Mouse (Mus musculus) lung, postnatal 0 days (tissue): ENCODE results near the gene Col6a2. TPM values are rescaled to one million over a fixed set of nuclear protein-coding genes. Genes with fewer than 3 reads are reported as not detected.
A peak's percentile ranks its signal among the peaks of the same experiment; 100 is the strongest.

Experiments
- ATAC-seq: fragments of 200-750 bp; cut with Nextera tagmentation; 2 replicates; pipeline ENCODE4 v1.8.0; 2017; ENCODE audit warnings: moderate library complexity
- DNase-seq: peaks from one replicate; pipeline ENCODE4 v3.0.0-alpha.2; 2016; ENCODE audit warnings: low spot score
- H3K27ac ChIP-seq: fragments of 300-500 bp; sonication (generic); 2 replicates; pipeline ENCODE4 v1.5.1; 2014; ENCODE audit warnings: antibody characterized with exemption, mild to moderate bottlenecking, low read length, mixed read lengths
- H3K27me3 ChIP-seq: fragments of 300-500 bp; sonication (generic); replicated peaks from 2 replicates; pipeline ENCODE4 v1.6.1; 2014; ENCODE audit warnings: low read length, mixed read lengths; ENCODE audit not compliant: insufficient read depth
- H3K36me3 ChIP-seq: fragments of 300-500 bp; sonication (generic); 2 replicates; pipeline ENCODE4 v1.6.1; 2014; ENCODE audit warnings: low read length, mixed read lengths; ENCODE audit not compliant: insufficient read depth
- H3K4me1 ChIP-seq: fragments of 300-500 bp; sonication (generic); 2 replicates; pipeline ENCODE4 v1.6.1; 2014; ENCODE audit warnings: antibody characterized with exemption, low read depth, low read length, mixed read lengths; ENCODE audit not compliant: insufficient read depth
- H3K4me2 ChIP-seq: fragments of 300-500 bp; sonication (generic); replicated peaks from 2 replicates; pipeline ENCODE4 v1.6.1; 2014; ENCODE audit warnings: low read depth, mild to moderate bottlenecking, low read length, moderate library complexity, mixed read lengths
- H3K4me3 ChIP-seq: fragments of 300-500 bp; sonication (generic); 2 replicates; pipeline ENCODE4 v1.5.1; 2014; ENCODE audit warnings: low read depth, low read length
- H3K9ac ChIP-seq: fragments of 300-500 bp; sonication (generic); replicated peaks from 2 replicates; pipeline ENCODE4 v1.6.1; 2014; ENCODE audit warnings: low read depth, mild to moderate bottlenecking
- H3K9me3 ChIP-seq: fragments of 300-500 bp; sonication (generic); 2 replicates; pipeline ENCODE4 v1.6.1; 2016; ENCODE audit warnings: low read length, mixed read lengths
- CTCF ChIP-seq: IDR thresholded peaks from 2 replicates; pipeline ENCODE4 v1.5.1; 2016; ENCODE audit warnings: antibody characterized with exemption, mild to moderate bottlenecking
- EP300 ChIP-seq: IDR thresholded peaks from 2 replicates; pipeline ENCODE4 v1.6.1; 2016; ENCODE audit warnings: antibody characterized with exemption, mild to moderate bottlenecking, control low read depth
- WGBS: fragments of 180-500 bp; shearing (Covaris S2); extraction: QIAGEN DNeasy Blood & Tissue Kit; methylation state at CpG from one replicate; pipeline ENCODE4 v1.1.7; 2014; 5-methylcytosine and 5-hydroxymethylcytosine counted together
- polyA plus RNA-seq: library from polyadenylated mRNA; unstranded; fragments of >200 nt; fragmentation: Nextera tagmentation; extraction: Ambion mirVana; gene quantifications from 2 replicates; pipeline ENCODE4 v1.2.1, GENCODE M21; 2015

Col6a2 gene
- polyA plus RNA-seq, 1 experiment from 2014 or later: 272 TPM

GRCm38 (mm10) chr10:76645686-76646085 is 22.3 kb upstream of the Col6a2 start:
- ATAC-seq (no peak), DNase-seq (no peak)
- H3K27ac ChIP-seq: no peak overlapping the region
- H3K4me2 ChIP-seq: no peak overlapping the region
- H3K9ac ChIP-seq: no peak overlapping the region
- no peaks in the 10 kb centered on the region for H3K27me3 ChIP-seq
- peaks cover 3% of the 10 kb centered on the region; the same call in 1 of the 2 replicates for H3K4me1 ChIP-seq
- 76% methylated on average over 4 of the region's 4 CpGs for WGBS
- H3K4me3 ChIP-seq: no peak overlapping the region
- TF ChIP-seq CTCF (no peak), EP300 (no peak)
- no peaks in the 10 kb centered on the region for H3K9me3 ChIP-seq
- H3K36me3 ChIP-seq: no peaks in the 10 kb centered on the region

DNA sequence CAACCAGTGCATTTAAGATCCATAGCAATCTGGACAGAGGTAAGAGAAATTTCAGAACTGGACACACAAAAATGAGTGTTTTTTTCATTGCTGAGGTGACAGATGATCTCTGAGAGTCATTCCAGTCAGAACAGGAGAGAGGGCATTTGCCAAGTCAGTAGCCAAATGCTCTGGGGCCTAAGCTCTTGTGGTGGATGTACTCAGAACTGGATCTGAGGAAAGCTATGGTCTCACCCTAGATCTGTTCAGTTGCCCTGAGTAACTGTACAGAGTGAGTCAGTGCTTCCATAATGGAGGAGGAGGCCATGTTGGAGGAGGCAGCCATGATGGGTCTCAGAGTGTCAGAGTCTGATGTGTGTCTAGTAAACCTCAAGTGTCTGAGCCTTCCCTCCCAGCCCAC is 21.6 kb upstream of the Col6a2 start:
- no peaks in the 10 kb centered on the region for H3K27me3 ChIP-seq
- ATAC-seq (no peak), DNase-seq (no peak)
- no peak overlapping the region for H3K4me3 ChIP-seq
- no peaks in the 10 kb centered on the region for H3K36me3 ChIP-seq
- no peak for TF ChIP-seq CTCF
- TF ChIP-seq EP300: no peak
- no peak overlapping the region for H3K27ac ChIP-seq
- H3K9me3 ChIP-seq: no peaks in the 10 kb centered on the region
- peaks cover 3% of the 10 kb centered on the region; the same call in 1 of the 2 replicates for H3K4me1 ChIP-seq
- no peak overlapping the region for H3K4me2 ChIP-seq
- no peak overlapping the region for H3K9ac ChIP-seq

DNA sequence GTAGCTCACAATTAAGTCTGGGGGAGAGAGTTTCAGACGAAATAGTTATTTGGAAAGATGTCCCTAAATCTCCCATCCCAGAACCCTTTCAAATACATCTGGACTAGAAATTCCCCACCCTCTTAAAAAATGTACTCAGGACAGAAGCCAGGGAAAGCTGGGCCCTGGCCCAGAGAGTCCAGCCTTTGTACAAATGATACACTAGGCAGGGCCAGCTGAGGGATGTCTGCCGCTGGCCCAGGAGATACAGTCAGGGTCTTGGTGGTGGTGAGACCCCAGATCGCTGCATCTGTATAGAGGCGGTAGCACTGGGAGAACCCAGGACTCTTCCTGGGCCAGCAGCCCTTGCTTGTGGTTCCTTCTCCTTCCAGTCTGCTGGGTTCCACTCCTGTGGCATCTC is 20.6 kb upstream of the Col6a2 start:
- Histone ChIP-seq H3K9ac (no peak overlapping the region), H3K27me3 (no peaks in the 10 kb centered on the region), H3K4me3 (no peak overlapping the region), H3K4me1 (peaks cover 3% of the 10 kb centered on the region; the same call in 1 of the 2 replicates), H3K9me3 (no peaks in the 10 kb centered on the region), H3K27ac (peak overlapping the region; percentile 84), H3K36me3 (no peaks in the 10 kb centered on the region), H3K4me2 (no peak overlapping the region)
- ATAC-seq: peak; percentile 46
- no peak for TF ChIP-seq CTCF
- no peak for TF ChIP-seq EP300
- peak; percentile 72 for DNase-seq
- 75% methylated on average over 4 of the region's 4 CpGs for WGBS

DNA sequence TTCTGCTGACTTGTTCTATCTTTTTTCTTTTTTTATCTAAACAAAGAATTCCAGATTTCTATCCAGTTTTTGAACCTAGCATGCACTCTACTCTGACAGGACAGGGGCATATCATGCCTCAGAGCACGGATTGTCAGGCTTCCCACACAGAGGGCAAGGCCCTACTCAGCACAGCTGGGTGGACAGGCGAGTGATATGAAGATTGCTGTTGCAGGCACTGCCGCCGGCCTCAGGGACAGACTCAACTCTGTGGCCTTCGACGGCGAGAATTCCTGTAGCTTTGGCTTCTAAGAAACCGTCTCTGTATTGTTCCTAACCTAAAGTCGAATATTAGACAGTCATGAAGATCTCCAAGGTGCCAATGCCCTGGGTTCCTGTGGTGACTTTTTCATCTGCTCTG is 20.0 kb upstream of the Col6a2 start:
- ATAC-seq (peak; percentile 83), DNase-seq (peak; percentile 76)
- TF ChIP-seq CTCF: no peak
- TF ChIP-seq EP300: peak; percentile 27; the same call in 1 of the 2 replicates
- Histone ChIP-seq H3K9me3 (no peaks in the 10 kb centered on the region), H3K9ac (no peak overlapping the region), H3K36me3 (no peaks in the 10 kb centered on the region), H3K27me3 (no peaks in the 10 kb centered on the region), H3K4me3 (no peak overlapping the region), H3K4me2 (no peak overlapping the region), H3K4me1 (peaks cover 3% of the 10 kb centered on the region; the same call in 1 of the 2 replicates), H3K27ac (peak overlapping the region; percentile 84)
- 53% methylated on average over 9 of the region's 9 CpGs for WGBS

DNA sequence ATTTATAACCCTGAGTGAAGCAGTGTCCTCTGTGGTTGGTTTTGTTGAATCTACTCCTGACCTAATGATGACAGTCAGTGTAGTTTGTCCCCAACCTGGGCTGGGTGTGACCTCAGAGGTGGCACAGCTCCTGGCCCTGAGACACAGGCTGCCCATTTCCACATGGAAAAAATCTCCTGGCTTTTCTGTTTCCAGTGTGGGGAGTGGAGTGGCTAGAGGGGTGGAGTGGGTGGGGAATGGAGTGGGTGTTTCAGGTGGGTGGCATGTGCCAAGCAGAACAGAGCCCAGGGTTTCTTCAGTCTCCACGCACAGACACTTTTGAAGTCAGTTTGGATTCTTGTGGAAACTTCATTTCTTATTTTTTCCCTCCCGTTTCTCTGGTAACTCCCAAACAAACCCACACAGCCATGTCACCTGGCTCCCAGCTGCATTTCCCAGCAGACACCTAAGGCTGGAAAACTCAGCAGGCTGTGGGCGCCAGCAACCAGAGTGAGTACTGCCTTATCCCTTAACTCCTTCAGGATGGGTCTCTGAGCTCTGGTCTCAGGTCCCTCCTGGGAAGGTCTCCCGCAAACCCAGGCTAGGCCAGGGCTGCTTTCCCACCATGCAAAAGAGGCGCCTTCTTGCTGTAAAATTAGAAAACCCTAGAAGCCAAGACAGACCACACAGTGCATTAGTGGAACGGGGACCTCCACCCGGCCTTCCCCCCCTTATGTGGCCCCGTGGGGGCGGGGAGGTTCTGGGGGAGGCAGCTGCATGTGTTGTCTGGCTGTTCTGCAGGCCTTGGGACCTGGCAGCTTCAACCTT is 19.4 kb upstream of the Col6a2 start:
- peaks cover 3% of the 10 kb centered on the region; the same call in 1 of the 2 replicates for H3K4me1 ChIP-seq
- TF ChIP-seq CTCF: no peak
- no peak for TF ChIP-seq EP300
- no peaks in the 10 kb centered on the region for H3K27me3 ChIP-seq
- H3K27ac ChIP-seq: peak overlapping the region; percentile 84
- no peak overlapping the region for H3K4me2 ChIP-seq
- 64% methylated on average over 9 of the region's 9 CpGs for WGBS
- H3K4me3 ChIP-seq: no peak overlapping the region
- H3K9ac ChIP-seq: no peak overlapping the region
- ATAC-seq: peak; percentile 80
- H3K9me3 ChIP-seq: no peaks in the 10 kb centered on the region
- no peaks in the 10 kb centered on the region for H3K36me3 ChIP-seq
- DNase-seq: peak; percentile 50

DNA sequence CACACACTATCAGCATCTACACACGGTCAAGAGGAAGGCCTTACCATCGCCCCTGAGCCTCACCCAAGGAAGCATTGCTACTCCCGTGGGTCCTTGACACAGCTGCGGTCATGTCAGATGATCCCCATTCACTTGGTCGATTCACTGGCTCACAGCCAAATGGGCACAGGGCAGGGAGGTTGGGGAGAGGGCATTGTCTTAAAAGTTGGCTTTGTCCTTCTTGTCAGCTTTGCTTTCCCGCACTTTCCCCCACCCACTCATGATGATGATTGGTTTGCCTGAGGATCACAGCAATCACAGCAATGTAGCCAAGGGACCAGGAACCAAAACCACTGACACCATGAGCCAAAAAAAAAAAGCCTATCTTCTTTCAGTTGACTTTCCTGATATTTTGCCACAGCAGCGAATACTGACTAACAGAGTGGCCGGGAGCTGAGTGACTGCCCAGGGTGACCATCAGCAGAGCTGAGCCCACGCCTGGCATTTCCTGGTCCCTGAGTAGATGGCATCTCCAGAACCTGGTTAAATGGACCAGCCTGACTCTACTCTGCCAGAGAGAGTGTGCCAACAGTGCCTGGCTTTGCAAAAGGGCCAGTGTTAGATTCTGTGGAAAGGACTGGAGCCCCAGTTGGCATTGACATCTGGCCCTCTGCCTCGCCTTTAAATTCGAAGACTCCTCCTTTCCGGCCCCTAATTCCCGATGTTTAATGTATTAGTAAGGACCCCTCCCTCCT is 18.6 kb upstream of the Col6a2 start:
- Histone ChIP-seq H3K9me3 (no peaks in the 10 kb centered on the region), H3K27ac (peak overlapping the region; percentile 84), H3K4me2 (no peak overlapping the region), H3K4me3 (no peak overlapping the region), H3K9ac (no peak overlapping the region), H3K27me3 (no peaks in the 10 kb centered on the region), H3K36me3 (no peaks in the 10 kb centered on the region), H3K4me1 (peaks cover 3% of the 10 kb centered on the region; the same call in 1 of the 2 replicates)
- TF ChIP-seq EP300: no peak
- no peak for TF ChIP-seq CTCF
- 86% methylated on average over 13 of the region's 13 CpGs for WGBS
- DNase-seq: no peak
- ATAC-seq: no peak
